Mouse (Mus musculus) limb, embryonic 12.5 days (tissue): Measurements from ENCODE around the gene Swt1. TPM values are rescaled to one million over a fixed set of nuclear protein-coding genes. Genes with fewer than 3 reads are reported as not detected.

Source experiments
- microRNA-seq: library from miRNA; unstranded; fragments of <30 nt; microRNA quantifications from one replicate; pipeline ENCODE4, GENCODE M21; 2017
- polyA plus RNA-seq: library from polyadenylated mRNA; unstranded; fragments of >200 nt; fragmentation: Nextera tagmentation; extraction: Ambion mirVana; gene quantifications from 2 replicates; pipeline ENCODE4 v1.2.1, GENCODE M21; 2016

Gene Swt1
- polyA plus RNA-seq, 1 experiment from 2014 or later: 30.7 TPM

Small RNAs within 50 kb of the gene (microRNA-seq; reads per million reads assigned to microRNA genes)
- gene Mir7682: 0.70 reads per million

Other genes with a start within 250 kb of the Swt1 start
- gene Gm47985, start 245.9 kb downstream of the Swt1 start, polyA plus RNA-seq: 0.92 and 1.3 TPM in 2 replicates
- gene Gm8947, start 236.1 kb downstream of the Swt1 start, polyA plus RNA-seq: not detected in 2 replicates
- gene Gm47995, start 230.0 kb downstream of the Swt1 start, polyA plus RNA-seq: not detected in 2 replicates
- gene 3110040M04Rik, start 224.3 kb downstream of the Swt1 start, polyA plus RNA-seq: not detected in 2 replicates
- not detected in 2 replicates for gene Gm47996, start 218.3 kb downstream of the Swt1 start, polyA plus RNA-seq
- 352 and 354 TPM in 2 replicates for gene Ivns1abp, start 84.0 kb downstream of the Swt1 start, polyA plus RNA-seq
- gene Trmt1l, start 87 bp upstream of the Swt1 start, polyA plus RNA-seq: 53.4 and 60.3 TPM in 2 replicates
- gene Rnf2, start 72.5 kb upstream of the Swt1 start, polyA plus RNA-seq: 124 TPM in 2 replicates
- 2.8 and 3.5 TPM in 2 replicates for gene Fam129a, start 142.7 kb upstream of the Swt1 start, polyA plus RNA-seq